Mouse (Mus musculus) lung, embryonic 15.5 days (tissue): ENCODE measurements around the gene Larp1b. TPM values are rescaled to one million over a fixed set of nuclear protein-coding genes. Genes with fewer than 3 reads are reported as not detected.
A peak's percentile ranks its signal among the peaks of the same experiment; 100 is the strongest.
"Not testable (repeated sequence)": the region's sequence is repeated elsewhere in the genome, so short reads cannot be mapped to it uniquely, and the experiment has no call there.

ENCODE experiments used
- ATAC-seq: fragments of 200-750 bp; cut with Nextera tagmentation; 2 replicates; pipeline ENCODE4 v1.8.0; 2017; ENCODE audit warnings: moderate number of reproducible peaks, borderline replicate concordance; ENCODE audit not compliant: low FRiP score, low TSS enrichment; ENCODE audit errors: extremely low read depth
- H3K27ac ChIP-seq: fragments of 300-500 bp; sonication (generic); 2 replicates; pipeline ENCODE4 v1.5.1; 2015; ENCODE audit warnings: moderate library complexity, mild to moderate bottlenecking, inconsistent platforms
- H3K27me3 ChIP-seq: fragments of 300-500 bp; sonication (generic); 2 replicates; pipeline ENCODE4 v1.6.1; 2015; ENCODE audit warnings: inconsistent platforms
- H3K36me3 ChIP-seq: fragments of 300-500 bp; sonication (generic); 2 replicates; pipeline ENCODE4 v1.6.1; 2015; ENCODE audit warnings: inconsistent platforms
- H3K4me1 ChIP-seq: fragments of 300-500 bp; sonication (generic); 2 replicates; pipeline ENCODE4 v1.6.1; 2015; ENCODE audit warnings: inconsistent platforms
- H3K4me2 ChIP-seq: fragments of 300-500 bp; sonication (generic); 2 replicates; pipeline ENCODE4 v1.6.1; 2015; ENCODE audit warnings: inconsistent platforms, mild to moderate bottlenecking, moderate library complexity
- H3K4me3 ChIP-seq: fragments of 300-500 bp; sonication (generic); 2 replicates; pipeline ENCODE4 v1.5.1; 2015; ENCODE audit warnings: mild to moderate bottlenecking, inconsistent platforms
- H3K9ac ChIP-seq: fragments of 300-500 bp; sonication (generic); 2 replicates; pipeline ENCODE4 v1.6.1; 2015; ENCODE audit warnings: inconsistent platforms
- H3K9me3 ChIP-seq: fragments of 300-500 bp; sonication (generic); 2 replicates; pipeline ENCODE4 v1.6.1; 2016; ENCODE audit warnings: inconsistent platforms
- WGBS: fragments of 180-500 bp; shearing (Covaris S2); methylation state at CpG from one replicate; pipeline ENCODE4 v1.1.7; 2015; 5-methylcytosine and 5-hydroxymethylcytosine counted together
- polyA plus RNA-seq: library from polyadenylated mRNA; unstranded; fragments of >200 nt; fragmentation: Nextera tagmentation; extraction: Ambion mirVana; gene quantifications from 2 replicates; pipeline ENCODE4 v1.2.1, GENCODE M21; 2015

The Larp1b gene
- 3.4 and 3.6 TPM in 2 replicates for polyA plus RNA-seq

- peak; percentile 98 for ATAC-seq
- WGBS: under 1% methylated on average over 66 of the region's 66 CpGs
Measured at GRCm38 (mm10) chr3:40949170-40949902, at the start of gene Larp1b. Larp1b (plus strand) TSS chr3:40949828.

GRCm38 (mm10) chr3:40902443-40902842 lies 47.2 kb upstream of the Larp1b start, which contains the start of gene 1700034I23Rik:
1700034I23Rik (minus strand) TSS chr3:40902543.
- 97% methylated on average over 8 of the region's 10 CpGs for WGBS

More at GRCm38 (mm10) chr3:40949170-40949902, at the start of gene Larp1b:
- H3K4me1 ChIP-seq: 0 out of 2 replicates have a peak, but pooled peaks cover 7% of the 10 kb centered on the region
- peak within 1 kb of the TSS; percentile 67 for H3K9ac ChIP-seq
- peaks cover 3% of the 10 kb centered on the region; the same call in 1 of the 2 replicates for H3K27me3 ChIP-seq
- peak within 1 kb of the TSS; percentile 99 for H3K4me2 ChIP-seq
- peak within 1 kb of the TSS; percentile 76 for H3K4me3 ChIP-seq
- no peaks in the 10 kb centered on the region for H3K9me3 ChIP-seq
- peak within 1 kb of the TSS; percentile 82 for H3K27ac ChIP-seq
- no peaks in the 10 kb centered on the region for H3K36me3 ChIP-seq

GRCm38 (mm10) chr3:40938189-40938588 lies 11.4 kb upstream of the Larp1b start:
- Histone ChIP-seq H3K4me1 (no peaks in the 10 kb centered on the region), H3K27me3 (no peaks in the 10 kb centered on the region), H3K4me3 (no peak overlapping the region), H3K9me3 (no peaks in the 10 kb centered on the region), H3K9ac (no peak overlapping the region), H3K27ac (no peak overlapping the region), H3K4me2 (no peak overlapping the region), H3K36me3 (0 out of 2 replicates have a peak, but pooled peaks cover 8% of the 10 kb centered on the region)
- 60% methylated on average over 5 of the region's 5 CpGs for WGBS
- no peak for ATAC-seq

More at GRCm38 (mm10) chr3:40902443-40902842, 47.2 kb upstream of the Larp1b start, which contains the start of gene 1700034I23Rik:
- H3K4me1 ChIP-seq, H3K9ac ChIP-seq, ATAC-seq, H3K9me3 ChIP-seq, H3K27ac ChIP-seq, H3K36me3 ChIP-seq, H3K27me3 ChIP-seq, H3K4me3 ChIP-seq, H3K4me2 ChIP-seq: not testable (repeated sequence)

- H3K27me3 ChIP-seq: no peaks in the 10 kb centered on the region
- ATAC-seq: no peak
- no peak overlapping the region for H3K27ac ChIP-seq
- 0 out of 2 replicates have a peak, but pooled peaks cover 6% of the 10 kb centered on the region for H3K36me3 ChIP-seq
- WGBS: 91% methylated on average over 4 of the region's 4 CpGs
- H3K9me3 ChIP-seq: no peaks in the 10 kb centered on the region
- no peak overlapping the region for H3K4me3 ChIP-seq
- no peak overlapping the region for H3K9ac ChIP-seq
- H3K4me2 ChIP-seq: no peak overlapping the region
- H3K4me1 ChIP-seq: no peaks in the 10 kb centered on the region
Measured at GRCm38 (mm10) chr3:40938592-40938991, 11.0 kb upstream of the Larp1b start.

GRCm38 (mm10) chr3:40939019-40939418 lies 10.6 kb upstream of the Larp1b start:
- no peak overlapping the region for H3K4me2 ChIP-seq
- H3K27ac ChIP-seq: no peak overlapping the region
- no peaks in the 10 kb centered on the region for H3K9me3 ChIP-seq
- no peaks in the 10 kb centered on the region for H3K4me1 ChIP-seq
- ATAC-seq: no peak
- H3K4me3 ChIP-seq: no peak overlapping the region
- 0 out of 2 replicates have a peak, but pooled peaks cover 1% of the 10 kb centered on the region for H3K36me3 ChIP-seq
- no peaks in the 10 kb centered on the region for H3K27me3 ChIP-seq
- H3K9ac ChIP-seq: no peak overlapping the region

- Histone ChIP-seq H3K4me3 (peak overlapping the region; percentile 76), H3K9ac (peak overlapping the region; percentile 67), H3K4me2 (peak overlapping the region; percentile 99), H3K4me1 (0 out of 2 replicates have a peak, but pooled peaks cover 7% of the 10 kb centered on the region), H3K27ac (peak overlapping the region; percentile 82), H3K9me3 (no peaks in the 10 kb centered on the region), H3K36me3 (no peaks in the 10 kb centered on the region), H3K27me3 (peaks cover 3% of the 10 kb centered on the region; the same call in 1 of the 2 replicates)
- under 1% methylated on average over 60 of the region's 118 CpGs for WGBS
- peak; percentile 37; the same call in 1 of the 2 replicates for ATAC-seq
Measured at GRCm38 (mm10) chr3:40949903-40950600, 424 bp downstream of the Larp1b start.

- peak overlapping the region; percentile 67 for H3K9ac ChIP-seq
- 0 out of 2 replicates have a peak, but pooled peaks cover 7% of the 10 kb centered on the region for H3K4me1 ChIP-seq
- peak overlapping the region; percentile 82; the same call in 1 of the 2 replicates for H3K27ac ChIP-seq
- peaks cover 3% of the 10 kb centered on the region; the same call in 1 of the 2 replicates for H3K27me3 ChIP-seq
- H3K36me3 ChIP-seq: no peaks in the 10 kb centered on the region
- peak overlapping the region; percentile 76 for H3K4me3 ChIP-seq
- WGBS: under 1% methylated on average over 43 of the region's 43 CpGs
- ATAC-seq: 0 out of 2 replicates have a peak, but pooled peaks have one; percentile 1
- peak overlapping the region; percentile 99 for H3K4me2 ChIP-seq
- no peaks in the 10 kb centered on the region for H3K9me3 ChIP-seq
Measured at GRCm38 (mm10) chr3:40950601-40951201, 1.1 kb downstream of the Larp1b start.

- ATAC-seq: no peak
- 13% methylated on average over 7 of the region's 7 CpGs for WGBS
- Histone ChIP-seq H3K9ac (peak overlapping the region; percentile 67), H3K36me3 (no peaks in the 10 kb centered on the region), H3K4me3 (peak overlapping the region; percentile 76), H3K4me2 (peak overlapping the region; percentile 99), H3K4me1 (0 out of 2 replicates have a peak, but pooled peaks cover 7% of the 10 kb centered on the region), H3K27ac (no peak overlapping the region), H3K9me3 (no peaks in the 10 kb centered on the region), H3K27me3 (peaks cover 3% of the 10 kb centered on the region; the same call in 1 of the 2 replicates)
Measured at GRCm38 (mm10) chr3:40951365-40951764, 1.7 kb downstream of the Larp1b start.

GRCm38 (mm10) chr3:40952606-40953005 lies 3.0 kb downstream of the Larp1b start:
- no peak overlapping the region for H3K27ac ChIP-seq
- H3K4me2 ChIP-seq: no peak overlapping the region
- H3K9me3 ChIP-seq: no peaks in the 10 kb centered on the region
- no peak for ATAC-seq
- no peaks in the 10 kb centered on the region for H3K36me3 ChIP-seq
- no peak overlapping the region for H3K9ac ChIP-seq
- 0 out of 2 replicates have a peak, but pooled peaks cover 7% of the 10 kb centered on the region for H3K4me1 ChIP-seq
- no peak overlapping the region for H3K4me3 ChIP-seq
- H3K27me3 ChIP-seq: peaks cover 3% of the 10 kb centered on the region; the same call in 1 of the 2 replicates

GRCm38 (mm10) chr3:40954792-40955191 lies 5.2 kb downstream of the Larp1b start:
- H3K27ac ChIP-seq: no peak overlapping the region
- WGBS: 69% methylated on average over 1 of the region's 1 CpGs
- H3K4me1 ChIP-seq: 0 out of 2 replicates have a peak, but pooled peaks cover 7% of the 10 kb centered on the region
- H3K4me3 ChIP-seq: no peak overlapping the region
- no peak for ATAC-seq
- H3K9ac ChIP-seq: no peak overlapping the region
- H3K36me3 ChIP-seq: no peaks in the 10 kb centered on the region
- H3K27me3 ChIP-seq: 0 out of 2 replicates have a peak, but pooled peaks cover 3% of the 10 kb centered on the region
- H3K4me2 ChIP-seq: no peak overlapping the region
- H3K9me3 ChIP-seq: no peaks in the 10 kb centered on the region

GRCm38 (mm10) chr3:40958831-40959230 lies 9.2 kb downstream of the Larp1b start:
- no peaks in the 10 kb centered on the region for H3K4me1 ChIP-seq
- no peak overlapping the region for H3K4me3 ChIP-seq
- H3K36me3 ChIP-seq: no peaks in the 10 kb centered on the region
- no peak overlapping the region for H3K27ac ChIP-seq
- H3K9ac ChIP-seq: no peak overlapping the region
- ATAC-seq: no peak
- H3K4me2 ChIP-seq: no peak overlapping the region
- no peaks in the 10 kb centered on the region for H3K9me3 ChIP-seq
- no peaks in the 10 kb centered on the region for H3K27me3 ChIP-seq
